In the genomic region with DNA sequence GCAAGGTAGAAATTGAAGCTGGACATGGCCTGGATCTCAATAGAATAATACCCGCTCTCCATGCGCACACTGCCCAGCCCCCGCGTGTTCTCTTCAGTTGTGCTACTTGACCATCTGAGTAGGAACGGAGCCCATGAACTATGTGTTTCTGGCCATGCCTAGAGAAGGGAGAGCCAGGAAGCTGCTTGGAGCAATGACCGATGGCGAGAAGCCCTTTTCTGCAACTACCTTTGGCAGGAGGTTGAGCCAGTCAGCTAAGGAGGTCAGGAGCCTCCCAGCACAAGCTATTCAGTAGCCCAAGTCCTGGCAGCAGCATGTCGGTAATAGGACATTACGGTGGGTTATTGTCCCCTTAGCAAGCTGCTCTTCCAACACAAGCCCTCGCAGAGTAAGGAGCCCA, we compare ENCODE assay signal across 19 mouse cellular contexts.
DNase-seq lines count a peak whose midpoint lies in the region; ATAC-seq and TF ChIP-seq lines count a peak whose summit lies in the region.
"Had no signal": no experiment of that assay in that cellular context is flagged by ENCODE, and none has a peak within 500 bp of the region (broad histone marks: within the 10 kb centered on the region; RNA-seq: fewer than 3 reads in every experiment).

No protein-coding gene starts in this region.

- peak; percentile 48; the same call in 1 of the 2 replicates for ATAC-seq in hindbrain, embryonic 16.5 days
- ATAC-seq in hindbrain, embryonic 11.5 days (ENCODE audit: low FRiP score), result no peak
- ATAC-seq in midbrain, postnatal 0 days (ENCODE audit: low FRiP score), result no peak
- no peak for ATAC-seq in midbrain, embryonic 14.5 days (ENCODE audit: low FRiP score, low TSS enrichment)
- ATAC-seq: CD4-positive, CD25-positive, alpha-beta regulatory T cell, adult 4 months; intestine, embryonic 16.5 days; midbrain, embryonic 13.5 days had no signal

- no peak overlapping the region for H3K4me2 ChIP-seq in hindbrain, embryonic 16.5 days (ENCODE audit: low read length)
- no peak overlapping the region for H3K4me2 ChIP-seq in hindbrain, embryonic 11.5 days (replicated peaks; ENCODE audit: low read depth, low read length)
- H3K4me2 ChIP-seq in midbrain, postnatal 0 days (ENCODE audit: low read depth, low read length, poor library complexity, severe bottlenecking), result no peak overlapping the region
- H3K4me2 ChIP-seq in midbrain, embryonic 14.5 days (ENCODE audit: low read length), result no peak overlapping the region
- H3K4me2 ChIP-seq: liver, embryonic 15.5 days; midbrain, embryonic 13.5 days had no signal

- no peak for DNase-seq in hindbrain, embryonic 11.5 days (ENCODE audit: low spot score)
- peak; percentile 50 for DNase-seq in midbrain, postnatal 0 days (ENCODE audit: low spot score)
- DNase-seq in midbrain, embryonic 14.5 days, result no peak
- DNase-seq in cerebellum, postnatal 10 days, result peak; percentile 85 to 88
- peak; percentile 20 to 23 for DNase-seq in gastrocnemius, postnatal 36 days
- no peak for DNase-seq in right cerebral cortex, postnatal 14 days
- no peak for DNase-seq in layer of hippocampus, postnatal 25 days (ENCODE audit: extremely low spot score in 1 of 2, low spot score in 1 of 2)
- DNase-seq: layer of hippocampus, adult 9-11 months; lung, postnatal 36 days; spleen, adult 18-20 months; thymus, postnatal 36 days had no signal

- no peaks in the 10 kb centered on the region for H3K9me3 ChIP-seq in hindbrain, embryonic 16.5 days (ENCODE audit: control insufficient read depth, low read length)
- H3K9me3 ChIP-seq in hindbrain, embryonic 11.5 days (ENCODE audit: control insufficient read depth, low read length), result no peaks in the 10 kb centered on the region
- no peaks in the 10 kb centered on the region for H3K9me3 ChIP-seq in midbrain, postnatal 0 days (ENCODE audit: low read length)
- H3K9me3 ChIP-seq in midbrain, embryonic 14.5 days (ENCODE audit: control insufficient read depth, low read length), result no peaks in the 10 kb centered on the region
- H3K9me3 ChIP-seq: embryonic facial prominence, embryonic 10.5 days; limb, embryonic 10.5 days; liver, embryonic 15.5 days; midbrain, embryonic 13.5 days had no signal

- no peak overlapping the region for H3K27ac ChIP-seq in hindbrain, embryonic 16.5 days (ENCODE audit: low read depth, low read length)
- no peak overlapping the region for H3K27ac ChIP-seq in hindbrain, embryonic 11.5 days (ENCODE audit: low read depth, low read length)
- no peak overlapping the region for H3K27ac ChIP-seq in midbrain, postnatal 0 days (ENCODE audit: low read depth, low read length)
- H3K27ac ChIP-seq in midbrain, embryonic 14.5 days (replicated peaks; ENCODE audit: low read depth, low read length), result no peak overlapping the region
- H3K27ac ChIP-seq: embryonic facial prominence, embryonic 10.5 days; heart, adult 2 months; limb, embryonic 10.5 days; liver, embryonic 15.5 days; midbrain, embryonic 13.5 days had no signal

- 87% methylated on average over 10 of the region's 10 CpGs for WGBS in hindbrain, embryonic 16.5 days
- WGBS in hindbrain, embryonic 11.5 days, result 94% methylated on average over 10 of the region's 10 CpGs
- WGBS in midbrain, postnatal 0 days, result 92% methylated on average over 10 of the region's 10 CpGs
- WGBS in midbrain, embryonic 14.5 days, result 94% methylated on average over 10 of the region's 10 CpGs

- H3K4me3 ChIP-seq in hindbrain, embryonic 16.5 days (ENCODE audit: low read length), result no peak overlapping the region
- no peak overlapping the region for H3K4me3 ChIP-seq in hindbrain, embryonic 11.5 days (ENCODE audit: low read depth, low read length)
- H3K4me3 ChIP-seq in midbrain, postnatal 0 days (ENCODE audit: low read depth, low read length), result no peak overlapping the region
- H3K4me3 ChIP-seq in midbrain, embryonic 14.5 days (replicated peaks; ENCODE audit: low read depth, low read length), result no peak overlapping the region
- H3K4me3 ChIP-seq: embryonic facial prominence, embryonic 10.5 days; heart, adult 2 months; limb, embryonic 10.5 days; liver, embryonic 15.5 days; midbrain, embryonic 13.5 days had no signal

- no peaks in the 10 kb centered on the region for H3K27me3 ChIP-seq in hindbrain, embryonic 16.5 days (replicated peaks; ENCODE audit: control insufficient read depth, insufficient read depth, low read length)
- no peaks in the 10 kb centered on the region for H3K27me3 ChIP-seq in hindbrain, embryonic 11.5 days (ENCODE audit: control insufficient read depth, insufficient read depth, low read length)
- H3K27me3 ChIP-seq in midbrain, postnatal 0 days (ENCODE audit: insufficient read depth, low read length), result no peaks in the 10 kb centered on the region
- no peaks in the 10 kb centered on the region for H3K27me3 ChIP-seq in midbrain, embryonic 14.5 days (ENCODE audit: control insufficient read depth, insufficient read depth, low read length)
- H3K27me3 ChIP-seq: liver, embryonic 15.5 days; midbrain, embryonic 13.5 days had no signal

- no peaks in the 10 kb centered on the region for H3K4me1 ChIP-seq in hindbrain, embryonic 16.5 days (ENCODE audit: control insufficient read depth, insufficient read depth, low read depth, low read length)
- no peaks in the 10 kb centered on the region for H3K4me1 ChIP-seq in hindbrain, embryonic 11.5 days (replicated peaks; ENCODE audit: control insufficient read depth, insufficient read depth, low read length)
- no peaks in the 10 kb centered on the region for H3K4me1 ChIP-seq in midbrain, postnatal 0 days (ENCODE audit: insufficient read depth, low read length)
- no peaks in the 10 kb centered on the region for H3K4me1 ChIP-seq in midbrain, embryonic 14.5 days (ENCODE audit: control insufficient read depth, insufficient read depth, low read length)
- H3K4me1 ChIP-seq: embryonic facial prominence, embryonic 10.5 days; limb, embryonic 10.5 days; liver, embryonic 15.5 days; midbrain, embryonic 13.5 days had no signal

- H3K9ac ChIP-seq in hindbrain, embryonic 16.5 days (ENCODE audit: low read depth, low read length), result no peak overlapping the region
- no peak overlapping the region for H3K9ac ChIP-seq in hindbrain, embryonic 11.5 days (ENCODE audit: low read depth, low read length)
- H3K9ac ChIP-seq in midbrain, postnatal 0 days (replicated peaks; ENCODE audit: low read length, poor library complexity, severe bottlenecking), result no peak overlapping the region
- H3K9ac ChIP-seq in midbrain, embryonic 14.5 days (replicated peaks; ENCODE audit: low read length), result no peak overlapping the region
- H3K9ac ChIP-seq: liver, embryonic 15.5 days; midbrain, embryonic 13.5 days had no signal

- H3K36me3 ChIP-seq in hindbrain, embryonic 16.5 days (ENCODE audit: control insufficient read depth, insufficient read depth, low read length), result no peaks in the 10 kb centered on the region
- no peaks in the 10 kb centered on the region for H3K36me3 ChIP-seq in hindbrain, embryonic 11.5 days (ENCODE audit: control insufficient read depth, insufficient read depth, low read length)
- no peaks in the 10 kb centered on the region for H3K36me3 ChIP-seq in midbrain, postnatal 0 days (ENCODE audit: insufficient read depth, low read length)
- H3K36me3 ChIP-seq in midbrain, embryonic 14.5 days (ENCODE audit: control insufficient read depth, insufficient read depth, low read length), result no peaks in the 10 kb centered on the region
- H3K36me3 ChIP-seq: embryonic facial prominence, embryonic 10.5 days; limb, embryonic 10.5 days; liver, embryonic 15.5 days; midbrain, embryonic 13.5 days had no signal

- intact Hi-C loops in gastrocnemius, postnatal 36 days (cut with DNase I), result no loop called here

- no peak for TF ChIP-seq CTCF in midbrain, postnatal 0 days (IDR thresholded peaks at IDR 0.05)

Comparison
In these comparisons a context has a peak if more than half of its experiments do, and no peak if none do; other contexts are left out.
1. DNase-seq: peak in midbrain, postnatal 0 days (single experiment), cerebellum, postnatal 10 days (2 of 2) and gastrocnemius, postnatal 36 days (2 of 2); none in hindbrain, embryonic 11.5 days (single experiment), midbrain, embryonic 14.5 days (single experiment), right cerebral cortex, postnatal 14 days (single experiment) and layer of hippocampus, postnatal 25 days (0 of 2).